Mouse (Mus musculus) layer of hippocampus, adult 9-10 months (tissue): ENCODE data around the gene Gm17455.

ENCODE experiments used
- DNase-seq: peaks from one replicate; pipeline ENCODE4 v3.0.0; 2022; ENCODE audit warnings: low spot score

Gm17455 gene

GRCm38 (mm10) chr10:60399449-60399848 is at the start of gene Gm17455:
Gene Gm17455 (plus strand): TSS chr10:60399726.
- no peak for DNase-seq

- DNase-seq, result no peak
Observed at GRCm38 (mm10) chr10:60350077-60350804, 49.3 kb upstream of the Gm17455 start.

- no peak for DNase-seq
Observed at GRCm38 (mm10) chr10:60350805-60351167, 48.7 kb upstream of the Gm17455 start.

- no peak for DNase-seq
Observed at GRCm38 (mm10) chr10:60351248-60351647, 48.3 kb upstream of the Gm17455 start.

- no peak for DNase-seq
Observed at GRCm38 (mm10) chr10:60351761-60352455, 47.6 kb upstream of the Gm17455 start.

- DNase-seq, result no peak
Observed at GRCm38 (mm10) chr10:60353241-60354002, 46.1 kb upstream of the Gm17455 start.

GRCm38 (mm10) chr10:60354003-60354325 is 45.6 kb upstream of the Gm17455 start:
- DNase-seq, result no peak

- no peak for DNase-seq
Observed at GRCm38 (mm10) chr10:60354881-60355677, 44.4 kb upstream of the Gm17455 start.

- DNase-seq, result no peak
Observed at GRCm38 (mm10) chr10:60357441-60357840, 42.1 kb upstream of the Gm17455 start.

GRCm38 (mm10) chr10:60357901-60358300 is 41.6 kb upstream of the Gm17455 start:
- DNase-seq, result no peak

GRCm38 (mm10) chr10:60358776-60359175 is 40.8 kb upstream of the Gm17455 start:
- no peak for DNase-seq

- no peak for DNase-seq
Observed at GRCm38 (mm10) chr10:60361615-60362309, 37.8 kb upstream of the Gm17455 start.

- no peak for DNase-seq
Observed at GRCm38 (mm10) chr10:60362310-60362628, 37.3 kb upstream of the Gm17455 start.

- DNase-seq, result no peak
Observed at GRCm38 (mm10) chr10:60363426-60363825, 36.1 kb upstream of the Gm17455 start.

- no peak for DNase-seq
Observed at GRCm38 (mm10) chr10:60367145-60367544, 32.4 kb upstream of the Gm17455 start.

GRCm38 (mm10) chr10:60367904-60368303 is 31.6 kb upstream of the Gm17455 start:
- no peak for DNase-seq

- DNase-seq, result no peak
Observed at GRCm38 (mm10) chr10:60369405-60369804, 30.1 kb upstream of the Gm17455 start.

GRCm38 (mm10) chr10:60370098-60370497 is 29.4 kb upstream of the Gm17455 start:
- no peak for DNase-seq

GRCm38 (mm10) chr10:60370601-60371061 is 28.9 kb upstream of the Gm17455 start:
- DNase-seq, result no peak

- no peak for DNase-seq
Observed at GRCm38 (mm10) chr10:60371596-60372386, 27.7 kb upstream of the Gm17455 start.

GRCm38 (mm10) chr10:60373543-60373936 is 26.0 kb upstream of the Gm17455 start:
- no peak for DNase-seq
